Mouse (Mus musculus) heart, embryonic 11.5 days (tissue): Measurements from ENCODE around the gene Mapt. TPM values are rescaled to one million over a fixed set of nuclear protein-coding genes. Genes with fewer than 3 reads are reported as not detected.
"Not testable (repeated sequence)": the region's sequence is repeated elsewhere in the genome, so short reads cannot be mapped to it uniquely, and the experiment has no call there.

ENCODE experiments used
- ATAC-seq: fragments of 200-750 bp; cut with Nextera tagmentation; replicated peaks from 2 replicates; pipeline ENCODE4 v1.8.0; 2017; ENCODE audit warnings: moderate library complexity; ENCODE audit not compliant: insufficient number of reproducible peaks, low FRiP score, low TSS enrichment
- H3K27ac ChIP-seq: fragments of 300-500 bp; sonication (generic); 2 replicates; pipeline ENCODE4 v1.5.1; 2014; ENCODE audit warnings: mild to moderate bottlenecking, low read depth, low read length
- H3K27me3 ChIP-seq: fragments of 300-500 bp; sonication (generic); 2 replicates; pipeline ENCODE4 v1.6.1; 2014; ENCODE audit warnings: mild to moderate bottlenecking, low read length, mixed read lengths; ENCODE audit not compliant: control insufficient read depth, insufficient read depth
- H3K36me3 ChIP-seq: fragments of 300-500 bp; sonication (generic); 2 replicates; pipeline ENCODE4 v1.6.1; 2014; ENCODE audit warnings: mild to moderate bottlenecking, low read length, moderate library complexity, mixed read lengths; ENCODE audit not compliant: control insufficient read depth, insufficient read depth
- H3K4me1 ChIP-seq: fragments of 300-500 bp; sonication (generic); 2 replicates; pipeline ENCODE4 v1.6.1; 2014; ENCODE audit warnings: low read length; ENCODE audit not compliant: control insufficient read depth, insufficient read depth
- H3K4me2 ChIP-seq: fragments of 300-500 bp; sonication (generic); 2 replicates; pipeline ENCODE4 v1.6.1; 2014; ENCODE audit warnings: mild to moderate bottlenecking, moderate library complexity
- H3K4me3 ChIP-seq: fragments of 300-500 bp; sonication (generic); 2 replicates; pipeline ENCODE4 v1.5.1; 2014; ENCODE audit warnings: low read depth, low read length
- H3K9ac ChIP-seq: fragments of 300-500 bp; sonication (generic); 2 replicates; pipeline ENCODE4 v1.6.1; 2014; ENCODE audit warnings: mild to moderate bottlenecking, low read depth, low read length, moderate library complexity
- H3K9me3 ChIP-seq: fragments of 300-500 bp; sonication (generic); replicated peaks from 2 replicates; pipeline ENCODE4 v1.6.1; 2016; ENCODE audit warnings: low read length; ENCODE audit not compliant: control insufficient read depth
- WGBS: fragments of 180-500 bp; shearing (Covaris S2); extraction: QIAGEN DNeasy Blood & Tissue Kit; methylation state at CpG from one replicate; pipeline ENCODE4 v1.1.7; 2014; ENCODE audit not compliant: insufficient replicate concordance; 5-methylcytosine and 5-hydroxymethylcytosine counted together
- polyA plus RNA-seq: library from polyadenylated mRNA; unstranded; fragments of >200 nt; fragmentation: Nextera tagmentation; extraction: Ambion mirVana; gene quantifications from 2 replicates; pipeline ENCODE4 v1.2.1, GENCODE M21; 2014

Mapt gene
- polyA plus RNA-seq, 1 experiment from 2014 or later = 0.43 TPM

DNA sequence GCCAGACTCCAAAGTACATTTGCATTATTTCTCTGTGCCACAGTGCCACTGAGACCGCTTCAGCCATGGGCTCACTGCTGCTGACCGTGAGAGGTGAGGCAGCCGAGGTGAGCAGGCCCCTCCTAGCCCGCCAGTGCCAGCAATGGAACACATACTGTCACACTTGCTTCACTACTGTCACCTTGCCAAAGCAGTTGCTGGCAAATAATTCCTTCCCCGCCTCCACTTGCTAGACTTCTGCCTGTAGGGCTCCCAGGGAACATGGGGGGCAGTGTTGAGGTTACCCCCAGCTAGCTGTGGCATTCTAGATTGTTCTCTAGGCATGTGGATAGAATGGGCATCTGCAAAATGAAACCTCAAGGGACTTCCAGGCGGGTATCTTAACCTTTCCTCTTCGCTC lies 6.0 kb downstream of the Mapt start:
- H3K27me3 ChIP-seq = peaks cover 42% of the 10 kb centered on the region
- H3K4me2 ChIP-seq = no peak overlapping the region
- H3K27ac ChIP-seq = no peak overlapping the region
- peaks cover 4% of the 10 kb centered on the region for H3K4me1 ChIP-seq
- 68% methylated on average over 7 of the region's 7 CpGs for WGBS
- ATAC-seq = no peak
- H3K9ac ChIP-seq = no peak overlapping the region
- H3K4me3 ChIP-seq = no peak overlapping the region
- H3K36me3 ChIP-seq = no peaks in the 10 kb centered on the region
- H3K9me3 ChIP-seq = no peaks in the 10 kb centered on the region

DNA sequence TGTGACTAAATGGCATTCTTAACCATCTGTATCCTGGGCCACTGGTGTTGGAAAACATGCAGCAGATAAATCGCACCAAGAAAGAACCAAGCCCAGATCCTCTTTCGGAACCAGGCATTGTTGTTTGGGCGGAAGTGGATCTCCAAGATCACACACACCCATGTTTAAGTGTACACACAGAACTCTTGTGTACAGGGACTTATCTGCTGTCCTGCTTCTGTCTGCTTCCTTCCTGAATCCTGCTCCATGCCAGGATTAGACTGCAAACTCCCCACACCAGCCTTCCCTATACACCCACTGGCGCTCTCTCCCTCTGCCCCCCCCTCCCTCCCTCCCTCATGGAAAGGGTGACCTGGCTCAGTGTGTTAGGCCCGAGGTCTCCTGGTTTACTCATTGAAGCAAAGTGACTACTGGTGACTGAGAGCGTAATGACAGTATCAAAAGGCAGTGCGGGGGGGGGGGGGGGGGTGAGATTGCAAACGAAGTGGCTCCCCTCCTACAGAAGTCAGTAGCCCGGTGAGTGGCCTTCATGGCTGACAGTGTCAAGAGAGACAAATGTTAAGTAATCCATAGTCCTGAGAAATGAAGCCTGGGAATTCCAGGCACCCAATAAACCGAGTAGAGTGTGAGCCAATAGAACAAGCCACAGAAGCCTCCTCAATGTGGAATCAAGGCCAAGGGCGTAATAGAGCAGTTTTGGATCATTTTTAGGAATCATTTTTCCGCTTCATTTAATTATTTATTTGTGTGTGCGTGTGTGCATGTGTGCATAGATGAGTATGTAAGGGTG lies 7.0 kb downstream of the Mapt start:
- Histone ChIP-seq H3K27ac (no peak overlapping the region), H3K4me2 (no peak overlapping the region), H3K36me3 (no peaks in the 10 kb centered on the region), H3K9me3 (no peaks in the 10 kb centered on the region), H3K4me3 (no peak overlapping the region), H3K4me1 (no peaks in the 10 kb centered on the region), H3K9ac (no peak overlapping the region), H3K27me3 (peaks cover 32% of the 10 kb centered on the region)
- no peak for ATAC-seq
- 45% methylated on average over 13 of the region's 13 CpGs for WGBS

DNA sequence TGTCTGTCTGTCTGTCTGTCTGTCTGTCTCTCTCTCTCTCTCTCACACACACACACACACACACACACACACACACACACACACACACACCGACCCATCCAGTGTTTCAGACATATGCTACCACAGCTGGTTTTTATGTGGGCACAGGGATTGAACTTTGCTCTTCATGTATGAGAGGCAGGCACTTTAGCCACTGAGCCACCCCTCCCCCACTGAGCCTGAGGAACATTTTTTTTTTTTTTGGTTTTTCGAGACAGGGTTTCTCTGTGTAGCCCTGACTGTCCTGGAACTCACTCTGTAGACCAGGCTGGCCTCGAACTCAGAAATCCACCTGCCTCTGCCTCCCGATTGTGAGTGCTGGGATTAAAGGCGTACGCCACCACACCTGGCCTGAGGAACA lies 14.3 kb downstream of the Mapt start:
- not testable (repeated sequence) for H3K9ac ChIP-seq, H3K27me3 ChIP-seq, H3K4me2 ChIP-seq, H3K36me3 ChIP-seq, ATAC-seq, H3K9me3 ChIP-seq, H3K4me1 ChIP-seq, H3K27ac ChIP-seq, H3K4me3 ChIP-seq
- 73% methylated on average over 6 of the region's 6 CpGs for WGBS

DNA sequence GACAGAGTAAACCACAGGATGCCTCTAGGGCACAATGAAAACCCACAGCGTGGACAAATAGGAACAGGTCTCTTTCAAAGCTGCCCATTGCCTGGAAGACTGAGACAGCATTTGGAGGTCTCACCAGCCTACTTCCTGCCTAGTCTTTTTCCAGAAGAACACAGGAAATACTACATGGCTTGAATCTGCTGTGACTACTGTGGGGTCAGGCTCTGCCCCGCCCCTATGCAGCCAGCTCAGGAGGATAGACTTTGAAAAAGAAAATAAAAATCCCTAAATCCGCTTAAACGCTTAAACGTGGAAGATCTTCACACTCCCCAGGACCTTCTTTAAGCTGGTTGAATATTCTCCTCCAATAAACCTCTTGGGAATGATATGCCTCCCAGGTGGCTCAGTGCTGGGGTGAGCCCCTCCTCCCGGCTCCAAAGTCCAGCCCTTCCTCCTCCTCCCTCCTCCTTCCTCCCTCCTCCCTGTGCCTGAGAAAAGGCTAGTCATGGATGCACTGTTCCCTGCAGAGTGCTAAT lies 15.0 kb downstream of the Mapt start:
- Histone ChIP-seq H3K4me1 (no peaks in the 10 kb centered on the region), H3K27ac (no peak overlapping the region), H3K36me3 (no peaks in the 10 kb centered on the region), H3K4me2 (0 out of 2 replicates have a peak overlapping the region, but pooled peaks have one; percentile 1), H3K9ac (no peak overlapping the region), H3K4me3 (no peak overlapping the region), H3K27me3 (no peaks in the 10 kb centered on the region), H3K9me3 (no peaks in the 10 kb centered on the region)
- WGBS = 19% methylated on average over 6 of the region's 6 CpGs
- no peak for ATAC-seq

DNA sequence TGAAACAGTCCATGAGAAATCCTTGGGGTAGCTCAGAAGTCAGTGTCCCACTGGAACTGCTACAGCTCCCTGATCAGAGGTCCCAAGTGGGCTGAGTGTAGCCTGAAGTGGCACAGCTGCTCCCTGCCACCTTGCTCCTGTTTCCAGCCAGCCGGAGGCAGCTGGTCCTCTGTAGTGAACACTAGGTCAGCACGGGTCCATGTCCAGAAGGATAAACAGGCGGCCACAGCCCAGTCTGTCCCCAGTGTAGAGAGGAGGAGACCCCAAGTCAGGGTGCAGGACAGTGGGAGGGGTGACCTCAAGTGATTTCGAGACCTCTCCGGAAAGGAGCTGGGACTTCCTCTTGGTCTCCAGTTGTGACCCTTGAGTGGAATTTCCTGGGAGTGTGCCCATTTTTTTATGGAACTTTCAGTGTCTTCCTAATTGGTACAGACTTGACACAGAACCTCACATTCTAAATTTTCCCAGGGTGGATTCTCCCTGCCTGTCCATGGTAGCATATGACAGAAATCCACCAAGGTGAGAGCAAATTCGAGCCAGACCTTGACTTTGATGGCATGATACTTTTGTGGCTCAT lies 16.0 kb downstream of the Mapt start:
- no peak overlapping the region for H3K27ac ChIP-seq
- no peaks in the 10 kb centered on the region for H3K9me3 ChIP-seq
- H3K4me3 ChIP-seq = no peak overlapping the region
- H3K36me3 ChIP-seq = no peaks in the 10 kb centered on the region
- no peaks in the 10 kb centered on the region for H3K27me3 ChIP-seq
- H3K4me1 ChIP-seq = no peaks in the 10 kb centered on the region
- 65% methylated on average over 6 of the region's 6 CpGs for WGBS
- no peak overlapping the region for H3K4me2 ChIP-seq
- H3K9ac ChIP-seq = no peak overlapping the region
- ATAC-seq = no peak

DNA sequence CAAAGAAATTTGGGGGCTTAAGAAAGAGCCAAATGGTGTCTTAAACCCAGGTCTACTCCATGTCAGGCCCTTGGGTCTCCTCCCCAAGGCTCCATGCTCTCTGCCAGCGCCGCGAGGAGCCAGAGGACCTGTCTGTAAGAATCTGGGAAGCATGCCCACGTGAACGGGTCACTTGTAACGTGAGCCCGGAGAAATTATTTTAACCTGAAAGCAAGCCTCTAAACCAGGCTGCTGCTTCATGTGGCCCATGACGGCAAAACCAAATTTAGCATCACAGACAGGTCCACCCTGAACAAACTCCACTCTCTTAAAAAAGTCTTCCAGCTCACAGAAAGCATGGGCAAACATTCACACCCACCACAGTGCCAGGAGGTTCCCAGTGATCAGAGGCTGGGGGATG lies 18.2 kb downstream of the Mapt start:
- no peak for ATAC-seq
- no peak overlapping the region for H3K27ac ChIP-seq
- WGBS = 63% methylated on average over 8 of the region's 8 CpGs
- H3K4me1 ChIP-seq = no peaks in the 10 kb centered on the region
- H3K36me3 ChIP-seq = no peaks in the 10 kb centered on the region
- no peak overlapping the region for H3K9ac ChIP-seq
- no peak overlapping the region for H3K4me3 ChIP-seq
- H3K4me2 ChIP-seq = no peak overlapping the region
- no peaks in the 10 kb centered on the region for H3K9me3 ChIP-seq
- no peaks in the 10 kb centered on the region for H3K27me3 ChIP-seq

DNA sequence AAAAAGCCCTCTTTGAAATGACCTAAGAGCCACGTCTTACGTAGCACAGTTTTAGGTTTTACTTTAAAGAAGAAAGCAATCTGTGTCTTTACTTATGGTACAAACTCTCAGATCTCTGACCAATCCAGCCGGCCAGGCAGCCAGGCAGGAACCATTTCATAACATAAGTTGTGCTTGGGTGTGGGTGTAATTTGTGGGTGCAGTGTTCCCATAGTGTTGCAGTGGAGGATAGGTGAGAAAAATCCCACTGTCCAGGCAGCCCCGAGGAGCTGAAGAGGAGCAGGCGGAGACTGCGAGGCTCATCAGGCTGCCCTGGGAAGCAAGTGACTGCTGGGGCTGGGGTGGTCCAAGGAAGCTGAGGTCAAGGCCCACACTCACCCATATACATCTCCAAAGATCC lies 19.9 kb downstream of the Mapt start:
- H3K4me2 ChIP-seq = no peak overlapping the region
- ATAC-seq = no peak
- H3K9me3 ChIP-seq = no peaks in the 10 kb centered on the region
- no peaks in the 10 kb centered on the region for H3K27me3 ChIP-seq
- WGBS = 74% methylated on average over 6 of the region's 6 CpGs
- H3K4me3 ChIP-seq = no peak overlapping the region
- no peaks in the 10 kb centered on the region for H3K4me1 ChIP-seq
- H3K36me3 ChIP-seq = no peaks in the 10 kb centered on the region
- H3K9ac ChIP-seq = no peak overlapping the region
- H3K27ac ChIP-seq = no peak overlapping the region

DNA sequence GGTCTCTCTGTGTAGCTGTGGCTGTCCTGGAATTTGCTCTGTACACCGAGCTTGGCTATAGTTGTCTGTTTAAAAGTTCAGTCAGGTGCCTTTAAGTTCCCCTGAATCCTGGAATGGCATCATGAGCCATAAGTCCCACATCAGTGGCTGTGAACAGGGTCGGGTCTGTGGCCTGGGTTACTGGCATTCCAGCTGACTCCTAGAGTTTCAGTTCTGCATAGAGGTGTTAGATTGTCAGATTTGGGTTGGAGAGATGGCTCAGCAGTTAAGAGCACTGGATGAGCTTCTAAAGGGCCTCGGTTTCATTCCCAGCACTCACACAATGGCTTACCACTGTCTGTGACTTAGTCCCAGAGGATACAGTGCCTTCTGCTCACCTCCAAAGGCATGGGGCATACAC lies 20.9 kb downstream of the Mapt start:
- WGBS = 71% methylated on average over 3 of the region's 3 CpGs
- no peak overlapping the region for H3K4me3 ChIP-seq

More for the DNA sequence above, 20.9 kb downstream of the Mapt start:
- Histone ChIP-seq H3K9me3 (no peaks in the 10 kb centered on the region), H3K36me3 (no peaks in the 10 kb centered on the region), H3K27me3 (no peaks in the 10 kb centered on the region), H3K27ac (no peak overlapping the region), H3K4me1 (no peaks in the 10 kb centered on the region), H3K9ac (no peak overlapping the region), H3K4me2 (no peak overlapping the region)
- no peak for ATAC-seq
